10 mouse cellular contexts compared by ENCODE assay signal in genomic region chr9:121001681-121002540, GRCm38 (mm10).
A peak's percentile ranks its signal among the peaks of the same experiment; 100 is the strongest.
DNase-seq lines count a peak whose midpoint lies in the region; ATAC-seq lines count a peak whose summit lies in the region.
"Had no signal": no experiment of that assay in that cellular context is flagged by ENCODE, and none has a peak within 500 bp of the region (broad histone marks: within the 10 kb centered on the region; RNA-seq: fewer than 3 reads in every experiment).

No protein-coding gene starts in this region.

- H3K4me1 ChIP-seq in limb, embryonic 12.5 days (replicated peaks) = peaks cover 22% of the 10 kb centered on the region
- H3K4me1 ChIP-seq in limb, embryonic 10.5 days = peaks cover 13% of the 10 kb centered on the region
- peaks cover 14% of the 10 kb centered on the region for H3K4me1 ChIP-seq in intestine, embryonic 16.5 days (ENCODE audit: control insufficient read depth, insufficient read depth, low read length)

- ATAC-seq in limb, embryonic 12.5 days (ENCODE audit: insufficient number of reproducible peaks, insufficient read depth, low FRiP score, low TSS enrichment, low read depth) = peak; percentile 29; the same call in 1 of the 2 replicates
- peak; percentile 34 for ATAC-seq in intestine, embryonic 16.5 days
- no peak for ATAC-seq in megakaryocyte, adult 5-6 weeks (ENCODE audit: poor library complexity, severe bottlenecking)

- H3K27me3 ChIP-seq in limb, embryonic 12.5 days = no peaks in the 10 kb centered on the region
- H3K27me3 ChIP-seq in limb, embryonic 10.5 days (ENCODE audit: low read depth, poor library complexity, severe bottlenecking) = no peaks in the 10 kb centered on the region
- no peaks in the 10 kb centered on the region for H3K27me3 ChIP-seq in intestine, embryonic 16.5 days (replicated peaks; ENCODE audit: control insufficient read depth, insufficient read depth, low read length)
- H3K27me3 ChIP-seq: liver, embryonic 13.5 days had no signal

- no peak overlapping the region for H3K27ac ChIP-seq in limb, embryonic 12.5 days
- no peak overlapping the region for H3K27ac ChIP-seq in limb, embryonic 10.5 days
- H3K27ac ChIP-seq in intestine, embryonic 16.5 days (ENCODE audit: low read length) = 0 out of 2 replicates have a peak overlapping the region, but pooled peaks have one; percentile 70
- H3K27ac ChIP-seq: liver, embryonic 13.5 days had no signal

- H3K4me2 ChIP-seq in limb, embryonic 12.5 days = no peak overlapping the region
- H3K4me2 ChIP-seq in intestine, embryonic 16.5 days (ENCODE audit: low read depth, low read length) = no peak overlapping the region
- H3K4me2 ChIP-seq: liver, embryonic 13.5 days had no signal

- no peaks in the 10 kb centered on the region for H3K36me3 ChIP-seq in limb, embryonic 12.5 days
- H3K36me3 ChIP-seq in limb, embryonic 10.5 days = no peaks in the 10 kb centered on the region
- no peaks in the 10 kb centered on the region for H3K36me3 ChIP-seq in intestine, embryonic 16.5 days (ENCODE audit: control insufficient read depth, insufficient read depth, low read length)
- H3K36me3 ChIP-seq: liver, embryonic 13.5 days had no signal

- WGBS in limb, embryonic 12.5 days = 53% methylated on average over 15 of the region's 15 CpGs
- 64% methylated on average over 15 of the region's 15 CpGs for WGBS in limb, embryonic 10.5 days
- 63% methylated on average over 15 of the region's 15 CpGs for WGBS in intestine, embryonic 16.5 days

- DNase-seq in adrenal gland, adult 2 months = peak; percentile 50
- DNase-seq in adrenal gland, adult 18-20 months (ENCODE audit: low spot score in 2 of 2) = no peak
- no peak for DNase-seq in limb, embryonic 10.5 days (ENCODE audit: low spot score)
- DNase-seq in lung, postnatal 4 days = peak; percentile 69
- no peak for DNase-seq in left cerebral cortex, adult 9 months (ENCODE audit: low spot score in 2 of 2)
- DNase-seq: heart, adult 18-20 months; liver, embryonic 13.5 days had no signal

- H3K9me3 ChIP-seq in limb, embryonic 12.5 days = no peaks in the 10 kb centered on the region
- no peaks in the 10 kb centered on the region for H3K9me3 ChIP-seq in limb, embryonic 10.5 days (replicated peaks)
- H3K9me3 ChIP-seq in intestine, embryonic 16.5 days (ENCODE audit: control insufficient read depth, low read length) = no peaks in the 10 kb centered on the region
- H3K9me3 ChIP-seq: liver, embryonic 13.5 days had no signal

- H3K9ac ChIP-seq in limb, embryonic 12.5 days (replicated peaks) = no peak overlapping the region
- no peak overlapping the region for H3K9ac ChIP-seq in intestine, embryonic 16.5 days (ENCODE audit: low read depth, low read length)
- H3K9ac ChIP-seq: liver, embryonic 13.5 days had no signal

- no peak overlapping the region for H3K4me3 ChIP-seq in limb, embryonic 12.5 days (replicated peaks)
- no peak overlapping the region for H3K4me3 ChIP-seq in limb, embryonic 10.5 days
- H3K4me3 ChIP-seq in intestine, embryonic 16.5 days (ENCODE audit: low read length) = no peak overlapping the region
- H3K4me3 ChIP-seq: liver, embryonic 13.5 days had no signal

Comparison
In these comparisons a context has a peak if more than half of its experiments do, and no peak if none do; other contexts are left out.
1. DNase-seq: peak in adrenal gland, adult 2 months (single experiment) and lung, postnatal 4 days (2 of 2); none in adrenal gland, adult 18-20 months (0 of 2), limb, embryonic 10.5 days (single experiment) and left cerebral cortex, adult 9 months (0 of 2).